Mouse (Mus musculus) thymus, postnatal 4 days (tissue): ENCODE measurements around the gene Otud5.
"Not testable (repeated sequence)": the region's sequence is repeated elsewhere in the genome, so short reads cannot be mapped to it uniquely, and the experiment has no call there.

Source experiments
- DNase-seq: peaks from one replicate; pipeline ENCODE4 v3.0.0; 2021

Gene Otud5

GRCm38 (mm10) chrX:7841163-7842162 lies at the start of gene Otud5:
Gene Otud5, plus strand, starts transcription at chrX:7841364.
- peak; percentile 97 for DNase-seq

DNA sequence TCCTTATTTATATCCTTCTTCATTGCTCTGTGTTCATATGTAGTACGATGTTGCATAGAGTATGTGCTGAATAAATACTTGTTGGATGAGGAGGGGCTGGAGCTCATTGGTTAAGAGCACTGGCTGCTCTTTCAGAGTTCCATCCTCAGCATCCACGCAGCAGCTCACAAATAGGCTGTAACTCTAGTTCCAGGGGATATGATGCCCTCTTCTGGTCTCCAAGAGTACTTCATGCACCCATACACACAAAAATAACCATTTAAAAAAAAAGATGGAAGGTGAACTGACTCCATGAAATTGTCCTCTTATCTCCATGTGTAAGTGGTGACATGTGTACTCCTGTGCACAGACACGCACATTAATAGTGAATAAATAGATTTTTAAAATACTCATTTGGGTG lies 47.8 kb upstream of the Otud5 start:
- DNase-seq: no peak

DNA sequence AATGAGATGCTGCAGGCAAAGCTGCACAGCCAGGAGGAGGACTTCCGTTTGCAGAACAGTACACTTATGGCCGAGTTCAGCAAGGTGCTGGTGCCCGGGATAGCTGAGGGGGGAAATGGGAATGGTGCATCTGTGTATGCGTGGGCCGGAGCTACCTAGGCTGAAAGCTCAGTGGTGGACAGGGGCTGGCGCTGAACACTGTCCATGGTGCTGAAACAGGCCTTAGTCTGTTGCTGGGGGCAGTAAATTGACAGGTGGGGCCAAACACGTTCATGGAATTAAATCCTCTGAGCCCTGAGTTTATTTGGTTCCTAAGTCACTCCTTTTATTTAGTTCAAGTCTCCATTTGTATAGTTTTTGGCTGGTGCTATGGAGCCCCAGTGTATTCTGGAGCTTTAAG lies 46.1 kb upstream of the Otud5 start:
- DNase-seq: peak; percentile 62

GRCm38 (mm10) chrX:7797327-7797726 lies 43.8 kb upstream of the Otud5 start:
- DNase-seq: no peak

GRCm38 (mm10) chrX:7802157-7802556 lies 39.0 kb upstream of the Otud5 start:
- DNase-seq: not testable (repeated sequence)

DNA sequence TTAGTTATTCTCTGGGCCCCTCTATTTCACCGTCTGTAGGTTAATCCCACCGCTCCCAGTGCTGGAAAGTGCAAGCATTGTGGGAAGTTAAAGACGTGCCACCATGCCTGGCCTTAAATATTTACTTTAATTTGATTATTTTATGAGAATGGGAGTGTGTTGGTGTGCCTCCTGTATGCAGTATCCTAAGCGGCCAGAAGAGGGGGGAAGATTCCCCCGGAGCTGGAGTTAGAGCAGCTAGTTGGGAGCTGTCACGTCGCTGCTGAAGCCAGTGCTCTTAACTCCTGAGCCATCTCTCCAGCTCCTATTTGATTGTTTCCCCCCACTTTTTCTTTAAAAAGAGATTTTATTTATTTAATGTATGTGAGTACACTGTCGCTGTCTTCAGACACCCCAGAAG lies 26.1 kb upstream of the Otud5 start:
- peak; percentile 60 for DNase-seq

DNA sequence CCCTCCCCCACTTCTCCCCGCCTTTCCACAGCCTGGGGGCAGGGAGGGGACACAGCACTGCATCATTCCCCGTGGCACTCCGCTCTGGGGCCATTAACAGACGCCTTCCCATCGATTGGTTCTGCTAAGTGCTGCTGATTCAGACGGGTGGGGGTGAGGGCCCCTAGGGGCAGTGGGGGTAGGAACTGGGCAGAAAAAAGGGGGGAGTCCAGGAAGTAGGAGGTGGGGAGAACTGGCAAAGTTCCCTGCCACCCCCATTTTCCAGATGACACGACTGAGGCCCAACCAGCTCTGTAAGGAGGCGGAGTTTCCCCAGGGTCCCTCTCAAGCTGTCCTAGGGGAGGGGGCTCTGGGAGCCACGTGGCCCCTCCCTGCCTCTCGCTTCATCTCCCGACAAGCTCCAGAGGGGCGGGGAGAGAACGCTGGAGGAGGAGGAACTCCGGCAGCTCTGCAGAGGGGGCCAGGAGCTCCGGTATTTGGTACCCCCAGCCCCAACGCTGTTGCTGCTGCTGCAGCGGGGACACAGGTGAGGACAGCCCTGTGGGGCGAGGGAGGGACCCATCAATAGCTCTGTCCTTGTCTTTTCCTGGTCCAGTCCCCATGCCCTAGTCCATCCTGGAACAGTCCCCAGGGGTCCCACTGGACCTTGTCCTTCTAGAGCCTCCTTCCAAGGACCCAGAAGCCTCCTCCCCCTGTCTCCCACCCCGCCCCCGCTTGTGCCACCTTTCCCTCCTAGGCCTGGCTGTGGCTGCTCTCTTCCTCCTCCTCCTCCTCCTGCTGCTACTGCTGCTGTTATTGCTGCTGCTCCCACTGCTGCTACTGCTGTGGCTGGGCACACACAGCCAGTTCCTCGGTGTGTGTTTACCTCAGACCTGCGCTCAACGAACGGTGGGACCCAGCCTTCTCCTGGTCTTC lies 19.0 kb upstream of the Otud5 start, which contains the start of gene Kcnd1:
Gene Kcnd1, plus strand, starts transcription at position 425 of the 915 bp plus-strand sequence.
- DNase-seq: no peak

GRCm38 (mm10) chrX:7837146-7837545 lies 4.0 kb upstream of the Otud5 start:
- no peak for DNase-seq

DNA sequence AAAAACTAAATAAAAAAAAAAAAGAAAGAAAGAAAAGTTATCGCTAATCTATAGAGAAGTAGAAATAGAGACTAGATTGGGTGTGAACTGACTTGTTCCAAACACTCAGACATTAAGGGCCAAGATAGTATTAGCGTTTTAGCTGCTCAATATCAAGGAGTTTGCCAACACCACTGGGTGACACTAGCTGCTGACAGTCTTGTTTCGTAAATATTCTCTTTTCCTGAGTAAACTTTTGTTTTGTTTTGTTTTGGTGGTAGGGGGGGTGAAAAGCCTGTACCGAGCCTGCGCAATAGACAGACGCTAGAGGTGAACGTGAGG lies 362 bp upstream of the Otud5 start:
- no peak for DNase-seq

- DNase-seq: peak; percentile 59
These were observed 1.2 kb downstream of the Otud5 start for GRCm38 (mm10) chrX:7842318-7842717.

DNA sequence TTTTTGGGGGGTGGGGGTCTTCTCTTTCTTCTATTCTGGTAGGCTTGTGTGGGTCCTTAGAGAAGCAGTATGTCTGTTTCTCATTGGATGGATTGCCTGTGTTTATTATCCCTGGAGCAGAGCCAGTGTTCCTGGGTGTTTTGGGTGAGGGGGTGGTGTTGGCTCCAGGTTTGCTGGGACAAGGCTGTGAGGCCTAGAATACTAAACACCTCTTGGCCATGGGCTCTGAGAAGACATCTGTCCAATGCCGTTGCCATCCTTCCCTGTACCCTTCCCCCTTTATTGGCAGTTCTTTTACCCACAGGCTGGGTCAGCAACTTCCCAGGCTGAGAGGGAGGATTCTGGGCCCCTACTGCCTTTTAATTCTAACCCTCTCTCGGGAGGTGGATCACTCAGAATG lies 6.7 kb downstream of the Otud5 start:
- DNase-seq: no peak

DNA sequence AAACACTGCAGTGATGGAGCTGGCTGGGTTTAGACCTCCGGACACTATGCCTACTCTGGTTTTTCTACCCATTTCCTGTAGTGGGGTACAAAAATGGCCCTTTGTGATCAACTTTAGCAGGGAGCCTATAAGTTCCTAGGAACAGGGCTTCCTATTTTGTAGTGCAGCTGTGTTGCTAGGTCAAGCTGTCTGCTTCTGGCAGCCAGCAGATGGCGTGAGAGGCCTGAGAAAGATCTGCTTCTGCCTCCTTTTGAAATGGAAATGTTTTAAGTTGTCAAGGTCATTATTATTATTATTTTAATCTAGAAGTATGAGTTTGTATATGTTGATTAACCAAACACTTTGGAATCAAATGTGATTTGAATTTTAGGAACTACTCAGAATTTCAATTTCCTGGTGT lies 13.4 kb downstream of the Otud5 start:
- DNase-seq: peak; percentile 71

- DNase-seq: no peak
These were observed 18.1 kb downstream of the Otud5 start for GRCm38 (mm10) chrX:7859191-7859753.

GRCm38 (mm10) chrX:7863181-7863580 lies 22.0 kb downstream of the Otud5 start:
- no peak for DNase-seq

- DNase-seq: no peak
These were observed 23.4 kb downstream of the Otud5 start for GRCm38 (mm10) chrX:7864551-7864950.

DNA sequence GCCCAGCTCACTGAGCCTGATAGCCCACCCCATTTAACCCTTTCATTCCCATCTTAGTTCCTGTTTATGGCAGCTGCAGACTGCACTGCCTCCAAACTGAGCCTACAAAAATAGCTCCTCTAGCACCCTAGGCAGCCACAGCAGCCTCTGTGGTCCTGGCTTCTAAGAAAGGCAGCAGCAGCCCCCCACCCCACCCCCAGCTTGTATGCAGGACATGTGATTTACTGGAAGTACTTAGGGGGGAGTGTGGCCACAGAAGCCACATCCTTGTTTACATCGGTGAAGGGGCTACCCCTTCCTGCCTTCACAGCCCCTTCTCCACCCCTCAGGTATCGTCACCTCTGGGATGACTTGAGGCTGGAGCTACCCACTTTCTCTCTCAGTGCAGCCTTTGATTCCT lies 24.2 kb downstream of the Otud5 start:
- peak; percentile 18 for DNase-seq

- no peak for DNase-seq
These were observed 24.6 kb downstream of the Otud5 start for GRCm38 (mm10) chrX:7865786-7866185.

- DNase-seq: no peak
These were observed 26.0 kb downstream of the Otud5 start for GRCm38 (mm10) chrX:7867141-7867540.

- DNase-seq: no peak
These were observed 27.3 kb downstream of the Otud5 start for GRCm38 (mm10) chrX:7868506-7868905.

DNA sequence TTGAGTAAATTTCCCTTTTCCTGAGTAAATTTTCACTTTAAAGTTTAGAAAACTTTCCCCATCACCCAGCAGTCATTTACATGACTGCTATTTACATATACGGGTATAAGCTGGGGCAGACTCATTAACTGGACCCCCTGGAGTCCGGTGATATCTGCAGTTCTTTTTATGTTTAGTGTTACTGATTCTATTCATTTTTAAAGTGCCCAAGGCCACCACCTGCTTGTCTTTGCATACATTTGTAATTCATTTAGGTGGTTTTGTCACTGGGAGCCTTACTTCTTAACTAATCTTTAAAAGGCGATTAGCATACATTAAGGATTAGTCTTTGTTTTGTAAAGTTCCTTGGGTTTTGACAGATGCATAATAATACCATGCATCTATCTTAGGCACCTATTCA lies 28.7 kb downstream of the Otud5 start:
- DNase-seq: no peak

GRCm38 (mm10) chrX:7878007-7878419 lies 36.8 kb downstream of the Otud5 start, which contains the start of gene Pim2:
Gene Pim2, plus strand, starts transcription at chrX:7878262.
- DNase-seq: peak; percentile 90

DNA sequence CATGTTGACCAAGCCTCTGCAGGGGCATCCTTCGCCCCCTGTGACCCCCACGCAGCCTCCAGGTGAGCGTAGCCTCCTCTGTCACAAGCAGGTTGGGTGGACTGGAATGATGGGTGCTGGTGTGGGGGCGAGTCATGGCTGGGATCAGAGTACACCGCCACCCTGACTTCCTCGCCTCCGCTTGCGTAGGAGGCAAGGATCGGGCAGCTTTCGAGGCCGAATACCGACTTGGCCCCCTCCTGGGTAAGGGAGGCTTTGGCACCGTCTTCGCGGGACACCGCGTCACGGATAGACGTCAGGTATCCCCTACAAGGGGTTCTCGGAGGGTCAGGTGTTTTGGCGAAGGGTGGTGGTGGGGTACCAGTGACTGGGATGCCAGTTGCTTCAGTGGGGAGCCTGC lies 37.3 kb downstream of the Otud5 start:
- DNase-seq: peak; percentile 41

- DNase-seq: peak; percentile 63
These were observed 38.7 kb downstream of the Otud5 start for GRCm38 (mm10) chrX:7879819-7880218.
